Mouse (Mus musculus) spleen, adult 10 weeks (tissue): Measurements from ENCODE around the gene Nr2f1. TPM values are rescaled to one million over a fixed set of nuclear protein-coding genes. Genes with fewer than 3 reads are reported as not detected.

Experiments used
- polyA plus RNA-seq: library from polyadenylated mRNA; stranded (reverse); fragments of 350-450 nt; fragmentation: Illumina TruSeq; extraction: RNeasy Lipid Tissue Mini Kit (QIAGEN cat#74804); gene quantifications from one replicate; pipeline ENCODE4 v1.2.3, GENCODE M21; 2015; ENCODE audit warnings: low replicate concordance; ENCODE audit not compliant: insufficient read depth

Nr2f1 gene
- 0.84 TPM for polyA plus RNA-seq

GRCm38 (mm10) chr13:78199642-78200160 lies at the start of gene Nr2f1:
Gene Nr2f1 (minus strand): TSS chr13:78199757.

Other genes starting within 250 kb of the Nr2f1 start
- 0.17 TPM for gene Pou5f2, start 174.9 kb downstream of the Nr2f1 start, polyA plus RNA-seq